Mouse (Mus musculus) layer of hippocampus, postnatal 36 days (tissue): ENCODE results near the gene Ryr1. TPM values are rescaled to one million over a fixed set of nuclear protein-coding genes. Genes with fewer than 3 reads are reported as not detected.

ENCODE experiments used
- DNase-seq, 2 experiments: peaks; one replicate each; pipeline ENCODE4 v3.0.0; 2022
- total RNA-seq, 2 experiments: library from RNA; stranded (reverse); gene quantifications; 2 replicates each; pipeline ENCODE4 v1.2.3; 2021

Ryr1 gene
- total RNA-seq, 2 experiments from 2014 or later = 13.9 to 17.7 TPM

- no peak for DNase-seq
Observed at GRCm38 (mm10) chr7:29031641-29032040, 93.3 kb downstream of the Ryr1 start.

DNA sequence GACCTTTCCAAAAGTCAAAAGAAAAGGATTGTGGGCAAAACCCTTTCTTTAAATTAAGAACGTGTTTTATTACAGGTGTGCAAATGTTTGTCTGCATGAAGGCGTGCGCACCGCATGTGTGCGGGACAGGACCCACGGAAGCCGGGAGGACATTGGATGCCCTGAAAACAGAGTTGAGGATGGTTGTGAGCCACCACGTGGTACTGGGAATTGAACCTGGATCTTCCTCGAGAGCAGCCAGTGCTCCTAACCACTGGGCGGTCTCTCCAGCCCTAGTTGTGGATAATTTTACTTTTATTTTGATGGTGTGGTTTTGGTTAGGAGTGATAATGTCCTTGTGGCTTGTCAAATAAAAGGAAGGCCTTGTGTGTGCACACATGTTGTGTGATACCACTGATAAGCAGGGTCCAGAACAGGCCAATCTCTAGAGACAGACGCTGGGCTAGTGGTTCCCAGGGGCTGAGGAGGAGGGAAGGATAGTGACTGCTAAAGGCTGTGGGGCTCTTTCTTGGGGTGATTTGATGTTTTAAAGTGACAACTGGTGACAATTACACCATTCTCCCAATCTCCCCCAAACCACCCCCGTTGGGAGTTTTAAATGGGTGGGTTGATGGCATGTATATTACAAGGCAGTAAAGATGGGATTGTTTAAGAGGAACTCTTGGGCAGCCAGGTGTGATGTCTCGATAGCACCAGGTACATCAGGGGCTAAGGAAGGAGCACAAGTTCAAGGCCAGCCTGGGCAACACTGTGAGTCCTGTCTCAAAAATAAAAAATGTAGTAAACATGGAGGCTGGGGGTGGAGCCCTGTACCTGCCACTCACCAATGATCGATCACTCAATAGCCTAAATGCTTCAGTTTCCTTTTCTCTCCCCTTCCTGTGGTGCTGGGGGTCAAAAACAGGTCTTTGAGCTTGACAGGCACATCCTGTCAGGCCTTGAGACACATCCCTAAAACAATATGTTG lies 95.0 kb downstream of the Ryr1 start:
- no peak for DNase-seq

GRCm38 (mm10) chr7:29028761-29029160 lies 96.2 kb downstream of the Ryr1 start:
- no peak for DNase-seq

GRCm38 (mm10) chr7:29026811-29027210 lies 98.2 kb downstream of the Ryr1 start:
- DNase-seq = no peak

- DNase-seq = no peak
Observed at GRCm38 (mm10) chr7:29026195-29026594, 98.8 kb downstream of the Ryr1 start.

- DNase-seq = no peak
Observed at GRCm38 (mm10) chr7:29025566-29025965, 99.4 kb downstream of the Ryr1 start.

GRCm38 (mm10) chr7:29023514-29023913 lies 101.5 kb downstream of the Ryr1 start:
- no peak for DNase-seq

DNA sequence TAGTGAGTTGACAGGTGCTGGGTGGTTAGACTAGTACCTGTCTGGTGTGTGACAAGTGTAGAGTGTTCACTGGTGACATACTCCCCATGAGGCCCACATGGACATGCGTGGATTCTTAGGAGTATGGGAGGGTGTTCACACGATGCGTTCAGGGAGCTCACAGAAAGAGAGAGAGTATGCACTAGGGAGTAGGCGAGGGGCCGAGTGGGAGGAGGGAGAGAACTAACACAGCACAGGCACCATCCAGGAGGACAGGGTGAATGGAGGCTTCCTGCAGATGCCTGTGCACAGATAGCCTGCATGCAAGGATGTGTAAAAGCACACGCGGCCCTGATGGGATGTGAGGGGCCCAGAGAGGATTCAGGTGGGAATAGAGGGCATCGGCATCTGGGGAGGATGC lies 102.5 kb downstream of the Ryr1 start:
- DNase-seq = no peak

DNA sequence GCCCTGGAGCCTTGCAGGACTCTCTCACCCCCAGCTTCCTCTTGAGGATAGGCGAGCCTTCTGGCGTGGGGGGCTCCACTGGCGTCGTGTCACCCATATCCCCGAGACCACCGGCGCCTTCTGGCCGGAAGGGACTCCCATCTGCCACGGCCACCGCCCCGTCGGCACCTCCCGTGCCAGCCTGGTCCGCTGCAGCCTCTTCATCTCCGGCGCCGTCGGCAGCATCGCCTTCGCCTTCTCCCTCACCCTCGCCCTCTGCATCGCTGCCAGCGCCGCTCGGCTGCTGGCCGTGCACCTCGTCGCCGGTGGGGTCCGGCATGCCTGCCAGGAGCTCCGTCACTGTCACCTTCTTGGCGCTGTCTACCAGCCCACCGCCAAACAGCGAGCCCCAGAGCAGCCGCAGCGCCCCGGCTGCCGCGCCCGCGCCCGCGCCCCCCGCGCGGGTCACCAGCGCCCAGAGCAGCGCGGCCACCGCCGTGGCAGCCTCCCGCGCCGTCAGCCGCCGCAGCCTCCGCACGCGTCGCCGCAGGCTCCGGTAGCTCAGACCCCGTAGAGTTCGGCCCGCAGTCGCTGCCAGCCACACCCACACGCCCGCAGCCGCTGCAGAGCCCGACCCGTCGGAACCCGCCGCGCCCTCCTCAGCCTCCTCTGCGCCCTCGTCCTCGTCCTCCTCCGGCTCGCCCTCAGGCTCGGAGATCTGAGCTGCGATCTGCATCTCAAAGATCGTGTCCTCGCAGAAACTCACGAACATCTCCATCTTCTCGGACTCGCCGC lies 105.3 kb downstream of the Ryr1 start:
- DNase-seq = no peak

DNA sequence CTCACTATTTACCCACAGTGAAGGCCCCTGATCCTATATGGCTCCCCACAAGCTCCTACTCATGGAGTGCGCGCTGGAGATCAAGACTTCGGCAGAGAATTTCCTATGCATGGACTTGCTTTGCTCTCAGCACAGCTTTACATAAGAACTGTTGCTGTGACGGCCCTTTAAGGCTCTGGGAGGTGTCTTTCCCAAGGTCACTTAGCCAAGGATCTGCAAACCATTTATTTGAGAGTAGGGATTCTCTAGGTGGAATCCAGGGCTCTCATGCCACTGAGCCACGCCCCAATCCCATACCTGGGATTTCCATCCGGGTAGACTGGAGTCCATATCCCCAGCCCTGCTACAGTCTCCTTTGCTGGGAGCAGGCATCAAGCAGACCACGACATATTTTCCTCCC lies 107.8 kb downstream of the Ryr1 start:
- no peak for DNase-seq

DNA sequence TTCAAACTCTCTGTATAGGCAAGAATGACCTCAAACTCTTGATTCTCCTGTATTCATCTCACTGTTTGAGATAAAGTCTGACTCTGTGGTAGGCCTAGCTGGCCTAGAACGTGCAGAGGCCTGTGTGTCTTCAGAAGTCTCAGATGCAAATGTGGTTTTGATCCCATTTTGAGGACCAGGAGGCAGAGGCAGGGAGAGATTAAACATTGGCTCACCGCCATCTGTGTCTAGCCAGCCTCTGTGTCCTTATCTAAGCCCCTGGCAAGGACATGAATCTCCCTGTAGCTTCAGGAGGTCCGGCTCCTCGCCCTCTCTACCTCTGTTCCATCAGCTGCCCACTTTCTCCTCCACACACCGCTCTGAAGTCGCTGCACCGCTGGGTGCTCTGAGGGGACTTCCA lies 108.5 kb downstream of the Ryr1 start:
- no peak for DNase-seq

- DNase-seq = no peak
Observed at GRCm38 (mm10) chr7:29014984-29015383, 110.0 kb downstream of the Ryr1 start.

DNA sequence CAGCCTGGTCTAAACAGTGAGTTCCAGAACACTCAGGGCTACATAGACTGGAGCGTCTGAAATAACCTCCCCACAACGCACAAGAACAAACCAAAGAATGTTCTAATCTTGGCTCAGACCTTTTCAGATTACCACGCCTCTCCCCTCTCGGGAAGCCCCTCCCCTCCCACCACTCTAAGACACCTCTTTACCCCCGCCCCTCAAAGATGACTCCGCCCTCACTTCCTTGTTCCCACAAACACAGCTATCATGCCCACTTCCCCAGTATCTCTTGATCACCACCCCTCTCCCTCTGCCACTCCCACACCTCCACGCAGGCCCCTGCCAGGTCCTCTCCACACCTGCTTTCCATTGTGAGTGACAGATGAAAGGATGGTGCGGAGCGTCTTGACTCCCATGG lies 116.3 kb downstream of the Ryr1 start:
- no peak for DNase-seq

GRCm38 (mm10) chr7:29008171-29008570 lies 116.8 kb downstream of the Ryr1 start:
- DNase-seq = no peak

DNA sequence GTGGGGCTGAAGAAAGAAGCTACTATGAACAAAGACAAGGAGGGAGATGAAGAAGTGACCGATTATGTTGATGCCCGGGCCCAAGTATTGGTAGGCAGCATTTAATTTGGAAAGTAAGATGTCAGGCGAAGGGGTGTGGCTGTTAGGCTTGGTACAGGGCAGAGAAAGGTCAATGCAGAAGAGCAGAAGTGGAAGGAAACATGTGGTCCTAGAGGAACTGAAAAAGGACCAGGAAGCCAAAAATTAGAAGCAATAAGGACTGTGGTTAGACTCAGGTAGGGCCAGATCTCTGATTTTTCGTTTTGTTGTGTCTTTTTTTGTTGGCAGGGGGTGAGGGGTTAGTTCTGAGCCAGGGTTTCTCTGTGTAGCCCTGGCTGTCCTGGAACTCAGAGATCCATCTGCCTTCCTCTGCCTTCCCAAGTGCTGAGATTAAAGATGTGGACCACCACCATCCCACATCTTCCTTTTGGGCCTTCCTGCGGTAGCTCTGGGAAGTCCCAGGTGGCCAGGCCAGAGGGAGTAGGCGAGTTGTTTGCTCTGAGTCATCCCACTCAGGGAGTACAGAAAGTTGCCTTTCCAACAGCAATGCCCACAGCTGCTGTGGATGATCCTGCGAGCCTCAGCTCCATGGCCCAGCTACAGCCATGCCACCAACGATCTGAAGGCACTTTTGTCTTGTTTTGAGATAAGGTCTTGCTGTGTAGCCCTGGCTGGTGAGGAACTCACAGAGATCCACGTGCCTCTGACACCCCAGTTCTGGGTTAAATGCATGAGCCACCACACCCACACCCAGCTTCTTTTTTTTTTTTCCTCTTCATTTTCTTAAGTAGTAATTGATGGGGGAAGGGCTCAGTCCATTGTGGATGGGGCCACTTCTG lies 117.5 kb downstream of the Ryr1 start:
- no peak for DNase-seq

DNA sequence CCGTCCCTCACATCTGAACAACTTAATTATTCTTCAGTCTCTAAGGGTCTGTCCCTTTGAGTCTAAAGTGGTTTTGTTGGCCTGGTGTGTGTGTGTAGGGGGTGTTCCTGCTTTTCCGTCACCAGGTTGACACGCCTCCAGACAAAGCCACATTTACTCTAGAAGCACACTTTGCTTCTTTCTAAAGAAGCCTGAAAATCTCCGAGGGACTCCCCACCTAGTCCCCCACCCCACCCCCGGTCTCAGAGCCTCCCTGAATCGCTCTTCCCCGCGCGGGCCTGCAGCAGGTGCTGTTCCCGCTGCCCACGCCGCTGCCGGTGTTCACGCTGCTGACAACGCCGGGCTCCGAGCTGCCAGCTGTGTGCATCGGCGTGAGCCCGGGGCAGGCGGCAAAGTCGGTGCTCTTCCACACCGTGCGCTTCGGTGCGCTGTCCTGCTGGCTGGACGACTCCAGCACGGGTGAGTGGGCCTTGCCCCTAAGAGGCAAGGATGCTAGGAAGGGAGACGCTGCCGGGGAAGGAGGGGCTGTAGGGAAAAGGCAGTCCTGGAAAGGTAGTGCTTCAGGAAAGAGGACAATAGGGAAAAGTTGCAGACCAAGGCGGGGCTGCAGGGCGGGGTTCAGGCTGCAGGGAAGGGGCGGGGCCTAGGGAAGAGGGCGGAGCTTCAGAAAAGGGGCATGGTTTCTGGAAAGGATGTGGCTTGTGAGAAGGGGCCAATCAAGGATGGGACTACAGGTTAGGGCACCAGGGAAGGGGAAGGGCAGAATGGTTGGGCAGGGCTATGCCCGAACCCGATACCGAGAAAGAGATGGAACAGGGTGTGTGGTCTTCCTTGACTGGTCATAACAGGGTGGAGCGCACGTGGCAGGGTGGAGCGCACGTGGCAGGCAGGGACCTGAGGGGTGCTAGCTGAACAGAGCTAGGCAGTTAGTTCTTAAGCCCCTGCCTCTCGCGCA lies 124.1 kb downstream of the Ryr1 start:
- peak in 1 of 2 experiments; percentile 12 for DNase-seq

- no peak for DNase-seq
Observed at GRCm38 (mm10) chr7:28993402-28993801, 131.6 kb downstream of the Ryr1 start.

- DNase-seq = no peak
Observed at GRCm38 (mm10) chr7:28992997-28993396, 132.0 kb downstream of the Ryr1 start.

- no peak for DNase-seq
Observed at GRCm38 (mm10) chr7:28991616-28992015, 133.4 kb downstream of the Ryr1 start.

DNA sequence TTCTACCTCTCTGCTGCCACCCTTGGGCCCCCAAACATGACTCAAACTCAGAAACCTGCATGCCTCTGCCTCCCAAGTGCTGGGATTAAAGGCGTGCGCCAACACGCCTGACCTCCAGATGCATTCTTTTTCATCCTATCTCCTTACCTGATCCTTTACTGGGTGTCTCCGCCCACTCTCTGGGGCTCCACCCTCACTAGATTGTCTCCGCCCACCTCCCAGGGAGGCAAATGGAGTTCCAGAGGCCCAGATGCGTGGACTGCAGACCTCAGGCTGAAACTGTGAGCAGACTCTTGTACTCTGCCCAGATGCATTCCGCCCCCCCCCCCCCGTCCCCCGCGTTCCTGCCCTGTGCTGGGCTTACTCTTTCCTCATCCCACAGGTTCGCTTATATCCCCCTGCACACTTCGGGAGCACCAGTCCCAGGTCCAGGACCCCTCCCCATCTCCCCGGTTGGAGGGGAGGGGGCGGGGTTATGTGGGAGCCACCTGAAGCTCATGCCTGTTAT lies 134.2 kb downstream of the Ryr1 start:
- DNase-seq = no peak

DNA sequence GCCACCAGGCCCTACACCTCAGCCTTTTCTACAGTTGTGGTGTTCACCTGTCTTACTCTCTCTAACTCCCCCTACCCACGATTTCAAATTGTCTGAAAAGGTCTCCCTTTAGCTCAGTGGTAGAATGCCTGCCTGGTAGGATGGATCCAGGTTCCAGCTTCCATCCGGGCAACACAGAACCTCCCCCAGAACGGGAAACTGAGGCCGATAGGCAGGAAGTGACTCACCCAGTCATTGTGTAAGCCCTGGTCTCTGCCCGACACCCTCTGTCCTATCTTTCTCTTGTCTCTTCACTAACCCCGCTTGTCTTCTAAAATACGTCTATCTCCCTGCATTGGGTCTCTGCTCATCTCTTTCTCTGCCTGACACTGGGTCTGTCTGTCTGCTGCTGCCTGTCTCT lies 139.8 kb downstream of the Ryr1 start:
- DNase-seq = no peak
